Mouse (Mus musculus) heart, embryonic 15.5 days (tissue): ENCODE results near the gene Abcc4. TPM values are rescaled to one million over a fixed set of nuclear protein-coding genes. Genes with fewer than 3 reads are reported as not detected.
A peak's percentile ranks its signal among the peaks of the same experiment; 100 is the strongest.
"Not testable (repeated sequence)": the region's sequence is repeated elsewhere in the genome, so short reads cannot be mapped to it uniquely, and the experiment has no call there.

Experiments used
- ATAC-seq: fragments of 200-750 bp; cut with Nextera tagmentation; replicated peaks from 2 replicates; pipeline ENCODE4 v1.8.0; 2017; ENCODE audit warnings: low read depth, moderate TSS enrichment; ENCODE audit not compliant: insufficient number of reproducible peaks, insufficient read depth, low FRiP score
- H3K27ac ChIP-seq: fragments of 300-500 bp; sonication (generic); 2 replicates; pipeline ENCODE4 v1.5.1; 2015; ENCODE audit warnings: mild to moderate bottlenecking, inconsistent platforms
- H3K27me3 ChIP-seq: fragments of 300-500 bp; sonication (generic); 2 replicates; pipeline ENCODE4 v1.6.1; 2015; ENCODE audit warnings: inconsistent platforms
- H3K36me3 ChIP-seq: fragments of 300-500 bp; sonication (generic); 2 replicates; pipeline ENCODE4 v1.6.1; 2015; ENCODE audit warnings: mild to moderate bottlenecking, inconsistent platforms
- H3K4me1 ChIP-seq: fragments of 300-500 bp; sonication (generic); replicated peaks from 2 replicates; pipeline ENCODE4 v1.6.1; 2015; ENCODE audit warnings: inconsistent platforms
- H3K4me2 ChIP-seq: fragments of 300-500 bp; sonication (generic); 2 replicates; pipeline ENCODE4 v1.6.1; 2015; ENCODE audit warnings: inconsistent platforms, mild to moderate bottlenecking, moderate library complexity
- H3K4me3 ChIP-seq: fragments of 300-500 bp; sonication (generic); 2 replicates; pipeline ENCODE4 v1.5.1; 2015; ENCODE audit warnings: mild to moderate bottlenecking, inconsistent platforms
- H3K9ac ChIP-seq: fragments of 300-500 bp; sonication (generic); 2 replicates; pipeline ENCODE4 v1.6.1; 2015; ENCODE audit warnings: mild to moderate bottlenecking, inconsistent platforms
- H3K9me3 ChIP-seq: fragments of 300-500 bp; sonication (generic); replicated peaks from 2 replicates; pipeline ENCODE4 v1.6.1; 2016; ENCODE audit warnings: inconsistent platforms
- WGBS: fragments of 180-500 bp; shearing (Covaris S2); methylation state at CpG from one replicate; pipeline ENCODE4 v1.1.7; 2015; ENCODE audit warnings: mixed read lengths; 5-methylcytosine and 5-hydroxymethylcytosine counted together
- polyA plus RNA-seq: library from polyadenylated mRNA; unstranded; fragments of >200 nt; fragmentation: Nextera tagmentation; extraction: Ambion mirVana; gene quantifications from 2 replicates; pipeline ENCODE4 v1.2.1, GENCODE M21; 2015

The Abcc4 gene
- polyA plus RNA-seq, 1 experiment from 2014 or later: 1.6 TPM

DNA sequence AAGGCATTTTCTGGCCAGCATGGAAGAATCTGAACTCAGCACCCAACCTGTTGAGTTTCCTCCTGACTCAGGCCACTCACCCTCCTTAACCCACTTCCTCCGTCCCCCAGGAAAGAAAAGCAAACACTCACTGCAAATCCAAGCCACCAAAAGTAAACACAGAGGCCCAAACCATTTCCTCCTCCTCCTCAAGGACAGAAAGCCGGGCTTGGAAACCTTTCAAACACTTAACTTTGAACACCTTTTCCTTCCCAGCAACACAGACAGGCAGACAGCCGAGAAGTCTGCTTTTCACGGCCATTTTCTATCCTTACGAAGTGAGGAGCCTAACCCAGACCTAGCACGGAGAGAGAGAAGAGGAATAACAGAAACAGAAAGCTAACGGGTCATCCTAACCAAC, 50.0 kb downstream of the Abcc4 start:
- no peaks in the 10 kb centered on the region for H3K27me3 ChIP-seq
- no peaks in the 10 kb centered on the region for H3K9me3 ChIP-seq
- H3K4me3 ChIP-seq: no peak overlapping the region
- H3K9ac ChIP-seq: no peak overlapping the region
- no peak overlapping the region for H3K4me2 ChIP-seq
- no peak overlapping the region for H3K27ac ChIP-seq
- H3K36me3 ChIP-seq: no peaks in the 10 kb centered on the region
- ATAC-seq: no peak
- 75% methylated on average over 7 of the region's 7 CpGs for WGBS
- H3K4me1 ChIP-seq: 0 out of 2 replicates have a peak, but pooled peaks cover 4% of the 10 kb centered on the region

DNA sequence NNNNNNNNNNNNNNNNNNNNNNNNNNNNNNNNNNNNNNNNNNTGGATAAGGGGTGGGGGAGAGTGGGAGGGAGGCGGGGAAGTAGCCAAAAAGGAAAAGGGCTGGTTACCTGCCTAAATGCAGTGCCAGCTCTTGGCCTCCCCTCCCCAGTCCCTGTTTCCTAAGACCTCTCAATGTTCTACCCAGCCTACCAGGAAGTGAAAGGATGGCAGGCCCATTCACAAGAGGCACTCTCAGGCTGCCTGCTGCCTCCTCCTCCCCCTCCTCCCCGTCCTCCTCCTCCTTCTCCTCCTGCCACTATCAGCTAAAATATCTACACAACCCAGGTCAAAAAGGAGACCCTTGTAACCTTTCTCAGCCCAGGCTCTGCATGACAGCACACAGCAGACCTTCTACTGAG, 51.1 kb downstream of the Abcc4 start:
- no peak for ATAC-seq
- Histone ChIP-seq H3K27me3 (no peaks in the 10 kb centered on the region), H3K9me3 (no peaks in the 10 kb centered on the region), H3K4me2 (no peak overlapping the region), H3K4me3 (no peak overlapping the region), H3K9ac (no peak overlapping the region), H3K27ac (no peak overlapping the region), H3K36me3 (no peaks in the 10 kb centered on the region), H3K4me1 (0 out of 2 replicates have a peak, but pooled peaks cover under 1% of the 10 kb centered on the region)
- WGBS: 63% methylated on average over 2 of the region's 2 CpGs

DNA sequence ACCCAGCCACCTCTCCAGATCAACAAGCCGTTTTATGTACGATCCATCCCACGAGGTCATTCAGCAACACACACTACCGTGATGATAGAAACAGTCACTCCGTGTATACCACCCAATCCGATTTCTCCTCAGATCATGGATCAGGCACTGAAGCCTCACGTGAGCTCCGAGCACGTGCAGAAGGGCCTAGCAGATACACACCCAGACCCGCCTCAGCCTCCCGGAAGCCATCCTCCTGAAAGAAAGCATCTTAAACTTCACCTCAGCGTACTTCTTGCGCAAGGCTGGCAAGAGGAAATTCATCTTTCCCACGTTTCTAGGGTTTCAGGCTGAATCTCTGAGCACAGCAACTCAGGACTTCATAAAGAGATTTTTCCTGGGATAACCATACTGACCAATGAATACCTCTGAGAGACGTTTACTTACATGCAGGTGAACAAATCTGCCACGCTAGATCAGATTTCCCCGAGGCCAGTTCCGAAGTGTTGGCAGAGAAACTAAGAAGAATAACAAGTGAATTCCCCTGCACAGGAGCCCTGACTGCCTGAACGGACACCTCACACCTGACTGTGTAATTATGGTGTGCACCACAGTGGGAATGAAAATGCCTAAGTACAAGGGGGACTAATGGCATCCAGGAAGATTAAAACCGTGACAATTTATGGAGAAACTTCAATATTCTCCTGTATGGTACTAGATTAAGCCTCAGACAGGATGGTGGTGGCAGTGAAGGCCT, 54.1 kb downstream of the Abcc4 start:
- H3K4me3 ChIP-seq: no peak overlapping the region
- H3K36me3 ChIP-seq: no peaks in the 10 kb centered on the region
- no peak overlapping the region for H3K4me2 ChIP-seq
- no peak overlapping the region for H3K9ac ChIP-seq
- no peak overlapping the region for H3K27ac ChIP-seq
- no peak for ATAC-seq
- H3K9me3 ChIP-seq: no peaks in the 10 kb centered on the region
- H3K27me3 ChIP-seq: no peaks in the 10 kb centered on the region
- no peaks in the 10 kb centered on the region for H3K4me1 ChIP-seq
- WGBS: 85% methylated on average over 20 of the region's 20 CpGs

GRCm38 (mm10) chr14:118649895-118650256, 56.1 kb downstream of the Abcc4 start:
- no peaks in the 10 kb centered on the region for H3K27me3 ChIP-seq
- no peak overlapping the region for H3K9ac ChIP-seq
- no peaks in the 10 kb centered on the region for H3K9me3 ChIP-seq
- no peak overlapping the region for H3K4me2 ChIP-seq
- H3K4me3 ChIP-seq: no peak overlapping the region
- no peak overlapping the region for H3K27ac ChIP-seq
- 88% methylated on average over 2 of the region's 2 CpGs for WGBS
- no peak for ATAC-seq
- H3K36me3 ChIP-seq: no peaks in the 10 kb centered on the region
- no peaks in the 10 kb centered on the region for H3K4me1 ChIP-seq

- 61% methylated on average over 7 of the region's 7 CpGs for WGBS
Measured at GRCm38 (mm10) chr14:118649199-118649894, 56.7 kb downstream of the Abcc4 start.

DNA sequence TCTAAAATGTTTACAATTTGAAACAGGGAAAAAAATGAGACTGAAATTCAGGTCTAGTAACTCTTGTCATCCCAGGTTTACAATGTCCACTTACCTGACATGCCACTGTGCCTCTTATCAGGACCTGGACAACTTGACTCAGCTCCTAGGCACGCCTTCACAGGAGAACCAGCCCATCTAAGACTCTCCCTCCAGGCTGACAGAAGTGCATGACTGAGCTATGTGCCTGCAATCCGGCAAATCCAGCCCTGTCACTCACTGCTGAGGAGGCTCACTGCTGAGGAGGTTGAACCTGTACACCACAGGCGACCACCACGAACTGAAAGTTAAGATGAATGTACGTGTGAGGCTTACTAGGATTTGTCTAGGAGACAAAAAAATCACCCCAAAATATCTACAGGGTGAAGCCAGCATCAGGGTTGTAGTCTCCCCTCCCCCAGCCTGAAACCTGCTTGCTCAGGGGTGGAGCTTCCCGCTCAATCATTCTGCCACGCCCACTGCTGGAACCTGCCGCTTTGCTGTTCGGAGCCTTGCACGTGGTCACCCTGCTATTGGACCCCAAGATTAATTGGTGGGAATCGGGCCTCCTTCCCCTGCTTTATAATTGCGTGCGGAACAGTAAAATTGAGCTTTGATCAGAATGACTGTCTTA, 63.0 kb downstream of the Abcc4 start:
- not testable (repeated sequence) for H3K9me3 ChIP-seq, H3K9ac ChIP-seq, H3K27me3 ChIP-seq, H3K4me2 ChIP-seq, H3K4me3 ChIP-seq, H3K36me3 ChIP-seq, H3K27ac ChIP-seq, ATAC-seq, H3K4me1 ChIP-seq
- WGBS: 74% methylated on average over 13 of the region's 13 CpGs

More at GRCm38 (mm10) chr14:118649199-118649894, 56.7 kb downstream of the Abcc4 start:
- no peaks in the 10 kb centered on the region for H3K36me3 ChIP-seq
- H3K4me1 ChIP-seq: no peaks in the 10 kb centered on the region
- H3K27me3 ChIP-seq: no peaks in the 10 kb centered on the region
- no peak overlapping the region for H3K4me2 ChIP-seq
- no peak overlapping the region for H3K9ac ChIP-seq
- H3K27ac ChIP-seq: no peak overlapping the region
- ATAC-seq: no peak
- H3K9me3 ChIP-seq: no peaks in the 10 kb centered on the region
- H3K4me3 ChIP-seq: no peak overlapping the region

DNA sequence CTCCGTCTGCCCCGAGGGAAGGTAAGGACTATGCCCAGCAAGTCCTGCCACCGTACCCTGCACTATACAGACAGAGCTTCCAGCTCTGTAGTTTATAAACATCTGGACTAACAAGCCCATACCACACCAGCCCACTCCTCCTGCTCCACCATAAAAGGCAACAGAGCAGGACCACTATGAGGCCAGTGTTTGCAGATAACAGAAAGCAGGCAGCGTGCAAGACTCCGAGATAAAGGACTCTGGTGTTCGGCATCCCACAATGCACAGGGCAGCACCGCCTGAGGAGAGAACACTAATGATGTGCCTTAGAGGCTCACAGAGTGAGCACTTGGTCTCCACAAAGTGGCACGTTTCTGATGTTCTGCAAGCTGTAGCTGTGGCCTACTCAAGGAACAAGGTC, 63.9 kb downstream of the Abcc4 start:
- Histone ChIP-seq H3K9ac (no peak overlapping the region), H3K4me1 (0 out of 2 replicates have a peak, but pooled peaks cover 3% of the 10 kb centered on the region), H3K27me3 (no peaks in the 10 kb centered on the region), H3K4me3 (no peak overlapping the region), H3K9me3 (no peaks in the 10 kb centered on the region), H3K36me3 (no peaks in the 10 kb centered on the region), H3K4me2 (no peak overlapping the region), H3K27ac (no peak overlapping the region)
- 49% methylated on average over 8 of the region's 8 CpGs for WGBS
- ATAC-seq: no peak

- no peaks in the 10 kb centered on the region for H3K27me3 ChIP-seq
- H3K36me3 ChIP-seq: no peaks in the 10 kb centered on the region
- no peaks in the 10 kb centered on the region for H3K9me3 ChIP-seq
- no peak overlapping the region for H3K9ac ChIP-seq
- H3K4me3 ChIP-seq: no peak overlapping the region
- WGBS: 73% methylated on average over 25 of the region's 25 CpGs
- no peak for ATAC-seq
- peaks cover 13% of the 10 kb centered on the region for H3K4me1 ChIP-seq
- H3K4me2 ChIP-seq: no peak overlapping the region
- no peak overlapping the region for H3K27ac ChIP-seq
Measured at GRCm38 (mm10) chr14:118638447-118639275, 67.4 kb downstream of the Abcc4 start.

DNA sequence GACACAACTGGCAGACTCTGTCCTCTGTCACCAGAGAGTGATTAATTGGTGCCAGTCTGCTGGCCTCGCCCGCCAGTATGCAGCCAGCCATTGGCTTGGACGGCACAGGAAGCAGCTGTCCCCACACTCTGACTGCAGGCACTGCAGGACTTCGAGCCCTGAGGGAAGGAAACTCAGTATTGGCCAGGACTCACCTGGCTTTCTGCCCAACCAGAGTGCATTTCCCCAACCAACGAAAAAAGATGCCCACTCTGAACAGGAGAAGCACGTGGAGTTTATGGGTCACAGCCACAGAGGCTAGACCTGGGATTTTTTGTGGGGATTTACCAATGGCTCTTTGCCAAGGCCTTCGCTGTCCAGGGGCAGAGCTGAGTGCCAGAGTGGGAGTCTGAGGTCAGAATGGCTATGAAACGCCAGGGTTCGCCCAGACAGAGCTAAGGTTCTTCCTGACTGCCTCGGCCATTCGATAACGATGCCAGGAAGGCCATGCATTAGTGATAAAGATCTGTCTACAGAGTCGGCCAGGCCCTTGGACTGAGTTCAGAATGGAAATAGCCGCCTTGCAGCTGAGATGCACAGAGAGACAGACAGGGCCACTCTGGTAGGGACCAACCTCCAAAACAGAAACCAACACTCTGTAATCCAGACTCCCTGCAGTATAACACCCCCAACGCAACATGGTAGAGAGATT, 70.4 kb downstream of the Abcc4 start:
- Histone ChIP-seq H3K4me2 (peak overlapping the region; percentile 31), H3K9me3 (no peaks in the 10 kb centered on the region), H3K4me3 (no peak overlapping the region), H3K27me3 (no peaks in the 10 kb centered on the region), H3K36me3 (no peaks in the 10 kb centered on the region), H3K4me1 (peaks cover 10% of the 10 kb centered on the region), H3K9ac (no peak overlapping the region), H3K27ac (no peak overlapping the region)
- WGBS: 31% methylated on average over 15 of the region's 15 CpGs
- ATAC-seq: peak; percentile 80

DNA sequence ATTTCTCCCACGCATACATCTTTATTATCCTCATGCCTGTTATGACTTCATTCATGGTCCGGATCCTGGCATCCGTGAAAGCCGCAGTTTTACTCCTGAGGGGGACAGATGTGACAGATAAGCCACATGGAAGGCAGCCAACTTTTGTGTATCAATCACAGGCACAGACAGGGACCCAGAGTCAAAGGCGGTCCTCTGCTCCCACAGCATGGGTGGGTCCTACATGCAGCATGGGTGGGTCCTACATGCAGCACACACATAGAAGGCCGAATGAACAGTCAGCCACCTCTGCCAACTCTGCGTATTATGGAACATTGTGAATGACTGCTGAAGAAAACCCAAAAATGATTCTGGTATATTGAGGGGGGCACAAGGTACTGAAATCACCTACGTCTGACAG, 76.4 kb downstream of the Abcc4 start:
- Histone ChIP-seq H3K4me2 (no peak overlapping the region), H3K36me3 (no peaks in the 10 kb centered on the region), H3K4me1 (no peaks in the 10 kb centered on the region), H3K9ac (no peak overlapping the region), H3K27ac (no peak overlapping the region), H3K9me3 (no peaks in the 10 kb centered on the region), H3K4me3 (no peak overlapping the region), H3K27me3 (no peaks in the 10 kb centered on the region)
- ATAC-seq: no peak
- WGBS: 73% methylated on average over 8 of the region's 8 CpGs

DNA sequence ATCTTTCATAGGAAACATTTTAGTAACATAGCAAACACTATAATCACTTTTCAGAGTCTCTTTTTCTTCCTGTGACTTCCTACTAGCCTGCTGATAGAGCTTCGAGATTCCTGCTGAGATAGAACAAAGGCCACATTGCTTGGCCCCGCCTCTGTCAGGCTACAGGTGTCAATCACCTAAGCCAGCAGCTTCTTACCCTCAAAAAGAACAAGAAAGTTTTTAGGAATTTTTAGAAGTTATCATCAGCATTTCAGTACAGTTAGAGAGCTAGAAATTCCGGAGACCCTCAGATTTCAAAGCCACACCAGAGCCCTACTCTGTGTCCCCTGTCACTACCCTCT, 84.6 kb downstream of the Abcc4 start:
- Histone ChIP-seq H3K27ac (no peak overlapping the region), H3K27me3 (no peaks in the 10 kb centered on the region), H3K9me3 (no peaks in the 10 kb centered on the region), H3K4me2 (no peak overlapping the region), H3K9ac (no peak overlapping the region), H3K36me3 (no peaks in the 10 kb centered on the region), H3K4me1 (no peaks in the 10 kb centered on the region), H3K4me3 (no peak overlapping the region)
- WGBS: 58% methylated on average over 3 of the region's 3 CpGs
- ATAC-seq: no peak
